8 mouse cellular contexts compared by ENCODE assay signal in genomic region chr6:89452976-89453674, GRCm38 (mm10).
DNase-seq lines count a peak whose midpoint lies in the region; ATAC-seq and TF ChIP-seq lines count a peak whose summit lies in the region.

No protein-coding gene starts in this region.

- TF ChIP-seq EP300 in heart, postnatal 0 days (IDR thresholded peaks at IDR 0.05; ENCODE audit: low read depth) = no peak

- intact Hi-C loops in heart, postnatal 25 days (cut with DNase I) = loop anchor here (5.0 kb wide), 1 partner anchor 91 kb away; the partner anchor contains the start of gene Plxna1

- H3K36me3 ChIP-seq in heart, postnatal 0 days (replicated peaks; ENCODE audit: control insufficient read depth, insufficient read depth, low read length) = no peaks in the 10 kb centered on the region
- no peaks in the 10 kb centered on the region for H3K36me3 ChIP-seq in kidney, embryonic 14.5 days (ENCODE audit: control insufficient read depth, insufficient read depth, low read length)

- WGBS in heart, postnatal 0 days = 24% methylated on average over 7 of the region's 7 CpGs
- WGBS in kidney, embryonic 14.5 days = 59% methylated on average over 7 of the region's 7 CpGs

- no peak overlapping the region for H3K4me2 ChIP-seq in heart, postnatal 0 days (ENCODE audit: low read depth, low read length)
- H3K4me2 ChIP-seq in kidney, embryonic 14.5 days (replicated peaks; ENCODE audit: low read depth, low read length) = no peak overlapping the region

- no peaks in the 10 kb centered on the region for H3K27me3 ChIP-seq in heart, postnatal 0 days (ENCODE audit: control insufficient read depth, insufficient read depth, low read length)
- no peaks in the 10 kb centered on the region for H3K27me3 ChIP-seq in kidney, embryonic 14.5 days (ENCODE audit: control insufficient read depth, insufficient read depth, low read length)

- peak overlapping the region; percentile 61 for H3K27ac ChIP-seq in heart, postnatal 0 days (ENCODE audit: low read depth)
- no peak overlapping the region for H3K27ac ChIP-seq in kidney, embryonic 14.5 days (ENCODE audit: low read depth, low read length)

- DNase-seq in heart, adult 18-20 months = peak; percentile 42 to 69
- DNase-seq in heart, postnatal 25 days (ENCODE audit: low spot score) = no peak
- DNase-seq in right cerebral cortex, adult 18-20 months = peak; percentile 35
- no peak for DNase-seq in right cerebral cortex, postnatal 14 days
- DNase-seq in heart, postnatal 0 days (ENCODE audit: low spot score) = peak; percentile 55
- DNase-seq in T-cell, adult 2 months (ENCODE audit: low spot score) = no peak

- H3K4me3 ChIP-seq in heart, postnatal 0 days (ENCODE audit: low read depth, low read length) = no peak overlapping the region
- H3K4me3 ChIP-seq in kidney, embryonic 14.5 days (ENCODE audit: low read length) = no peak overlapping the region

- no peak overlapping the region for H3K9ac ChIP-seq in heart, postnatal 0 days (replicated peaks; ENCODE audit: low read depth, low read length)
- H3K9ac ChIP-seq in kidney, embryonic 14.5 days (ENCODE audit: low read depth, low read length) = no peak overlapping the region

- no peaks in the 10 kb centered on the region for H3K9me3 ChIP-seq in heart, postnatal 0 days (replicated peaks; ENCODE audit: control insufficient read depth, low read length)
- no peaks in the 10 kb centered on the region for H3K9me3 ChIP-seq in kidney, embryonic 14.5 days (ENCODE audit: control insufficient read depth, low read length)

- ATAC-seq in heart, postnatal 0 days (ENCODE audit: insufficient read depth, low read depth) = peak; percentile 53
- ATAC-seq in activated CD4-positive, CD25-positive, alpha-beta regulatory T cell, adult 4 months = no peak
- no peak for ATAC-seq in kidney, embryonic 14.5 days (ENCODE audit: low FRiP score, low TSS enrichment)

- peaks cover 21% of the 10 kb centered on the region for H3K4me1 ChIP-seq in heart, postnatal 0 days (ENCODE audit: control insufficient read depth, insufficient read depth)
- no peaks in the 10 kb centered on the region for H3K4me1 ChIP-seq in kidney, embryonic 14.5 days (ENCODE audit: control insufficient read depth, insufficient read depth, low read length)

- TF ChIP-seq CTCF in heart, postnatal 0 days (IDR thresholded peaks at IDR 0.05; ENCODE audit: low read depth) = no peak

Comparison
In these comparisons a context has a peak if more than half of its experiments do, and no peak if none do; other contexts are left out.
1. DNase-seq: peak in heart, adult 18-20 months (2 of 2), right cerebral cortex, adult 18-20 months (single experiment) and heart, postnatal 0 days (single experiment); none in heart, postnatal 25 days (single experiment), right cerebral cortex, postnatal 14 days (single experiment) and T-cell, adult 2 months (single experiment).